Mouse (Mus musculus): ENCODE data around the gene Tap1.

Tap1 gene

DNA sequence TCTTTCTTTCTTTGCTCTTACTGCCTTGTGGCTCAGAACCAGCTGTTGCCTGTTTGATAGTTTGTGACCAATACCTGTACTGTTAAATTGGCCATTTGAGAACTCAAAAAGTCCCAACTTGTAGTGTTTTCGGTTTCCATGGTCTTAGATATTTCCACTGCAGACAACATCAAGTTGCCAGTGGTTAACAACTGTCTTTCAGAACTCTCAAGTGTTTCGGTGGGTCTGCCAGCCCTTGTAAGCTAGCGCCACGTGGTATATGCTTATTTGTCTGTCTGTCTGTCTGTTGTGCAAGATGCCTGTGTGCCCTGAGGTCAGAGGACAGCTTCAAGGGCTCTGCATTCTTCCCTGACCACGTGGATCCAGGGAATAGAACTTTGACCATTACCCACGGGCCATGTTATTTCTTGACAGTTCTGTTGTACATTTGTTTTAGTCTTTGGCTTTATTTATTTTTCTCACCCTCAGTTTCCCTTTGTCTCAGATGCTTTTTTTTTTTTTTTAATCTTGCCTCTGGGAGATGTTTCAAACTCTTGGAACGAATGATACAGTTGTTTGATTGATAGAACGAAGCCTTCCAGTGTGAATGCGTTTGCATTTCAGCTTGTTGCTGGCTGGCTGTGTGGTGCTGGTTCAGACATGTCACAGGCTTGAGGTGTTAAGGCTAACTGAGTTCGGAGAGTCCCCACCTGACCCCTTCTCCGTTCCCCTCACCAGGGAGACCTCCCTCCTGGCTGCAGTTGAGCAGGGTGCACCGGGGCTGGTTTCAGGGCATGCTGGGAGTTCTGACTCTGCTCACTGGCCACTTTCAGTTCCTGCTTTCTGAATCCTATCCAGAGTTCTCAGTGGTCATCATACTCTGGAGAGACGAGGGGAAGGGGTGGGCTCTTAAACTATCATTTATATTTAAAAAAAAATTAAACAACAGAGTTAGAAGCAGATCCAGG, 7.2 kb upstream of the Tap1 start:
- no peak for DNase-seq (ENCODE audit: low read depth)

DNA sequence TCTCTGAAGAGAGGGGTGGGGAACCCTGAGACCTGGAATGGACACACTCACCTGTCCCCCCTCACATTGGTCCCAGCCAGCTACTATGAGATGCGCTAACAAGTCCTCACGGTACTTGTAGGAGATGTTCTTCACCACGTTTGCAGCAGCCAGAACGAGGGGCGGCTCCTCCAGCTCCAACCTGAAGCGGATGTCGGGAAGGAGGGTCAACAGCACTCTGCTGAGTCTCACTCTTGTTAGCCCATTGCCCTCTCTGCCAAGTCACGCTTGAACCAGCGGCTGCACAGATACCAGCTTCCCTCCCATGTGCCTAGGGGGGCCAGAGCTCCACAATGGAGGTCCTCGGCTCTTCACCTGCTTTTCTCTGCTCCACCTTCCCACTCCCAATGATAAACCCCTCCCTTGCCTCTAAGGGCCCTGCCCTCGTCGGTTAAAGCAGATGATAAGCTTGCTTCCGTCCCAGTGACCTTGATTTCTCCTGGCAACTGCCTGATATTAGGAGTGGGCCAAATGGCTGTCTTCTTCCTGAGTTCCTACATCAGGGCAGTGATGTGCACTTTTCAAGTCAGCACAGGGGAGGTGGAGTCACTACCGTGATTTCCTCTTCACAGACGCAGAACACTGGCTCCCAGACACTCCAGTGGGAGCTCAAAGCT, 3.7 kb upstream of the Tap1 start:
- no peak for DNase-seq (ENCODE audit: low read depth)

DNA sequence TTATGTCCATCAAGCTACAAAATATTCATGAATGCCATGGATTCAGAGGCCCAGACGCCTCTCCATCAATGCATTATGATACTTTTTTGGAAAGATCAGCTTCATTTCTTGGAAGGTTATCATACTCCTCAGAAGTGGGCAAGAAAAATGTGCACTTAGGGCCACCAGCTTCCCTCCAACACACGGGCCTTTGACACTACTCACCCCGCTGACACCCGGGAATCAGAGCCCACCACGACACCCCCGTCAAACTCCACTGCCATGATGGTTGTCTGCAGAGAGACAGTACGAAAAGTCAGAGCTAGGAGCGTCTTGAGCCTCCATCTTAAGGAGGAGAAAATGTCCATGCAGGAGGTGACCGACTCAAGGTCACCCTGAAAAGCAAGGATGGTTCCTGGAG, 1.8 kb upstream of the Tap1 start:
- no peak for DNase-seq (ENCODE audit: low read depth)

DNA sequence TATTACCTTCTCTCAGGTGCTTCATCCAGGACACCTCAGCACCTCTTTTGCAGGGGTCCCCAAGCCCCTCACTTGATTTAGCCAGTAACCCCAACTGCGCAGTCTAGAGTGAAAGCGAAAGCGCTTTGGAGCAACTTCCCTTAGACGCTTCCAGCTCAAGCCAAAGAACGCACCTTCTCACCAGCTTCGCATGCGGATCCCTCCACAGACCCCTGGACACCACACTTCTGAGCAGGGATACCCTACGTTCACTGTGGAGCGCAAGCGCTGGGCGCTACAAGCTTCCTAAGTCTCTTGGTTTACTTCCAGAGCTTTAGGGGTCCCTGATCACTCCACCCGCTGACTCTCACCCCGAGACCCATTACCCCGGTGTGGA, 480 bp upstream of the Tap1 start:
- no peak for DNase-seq (ENCODE audit: low read depth)

DNA sequence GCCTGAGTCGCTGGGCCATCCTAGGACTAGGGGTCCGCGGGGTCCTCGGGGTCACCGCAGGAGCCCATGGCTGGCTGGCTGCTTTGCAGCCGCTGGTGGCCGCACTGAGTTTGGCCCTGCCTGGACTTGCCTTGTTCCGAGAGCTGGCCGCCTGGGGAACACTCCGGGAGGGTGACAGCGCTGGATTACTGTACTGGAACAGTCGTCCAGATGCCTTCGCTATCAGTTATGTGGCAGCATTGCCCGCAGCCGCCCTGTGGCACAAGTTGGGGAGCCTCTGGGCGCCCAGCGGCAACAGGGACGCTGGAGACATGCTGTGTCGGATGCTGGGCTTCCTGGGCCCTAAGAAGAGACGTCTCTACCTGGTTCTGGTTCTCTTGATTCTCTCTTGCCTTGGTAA, 657 bp downstream of the Tap1 start:
- peak; percentile 43 for DNase-seq (ENCODE audit: low read depth)

DNA sequence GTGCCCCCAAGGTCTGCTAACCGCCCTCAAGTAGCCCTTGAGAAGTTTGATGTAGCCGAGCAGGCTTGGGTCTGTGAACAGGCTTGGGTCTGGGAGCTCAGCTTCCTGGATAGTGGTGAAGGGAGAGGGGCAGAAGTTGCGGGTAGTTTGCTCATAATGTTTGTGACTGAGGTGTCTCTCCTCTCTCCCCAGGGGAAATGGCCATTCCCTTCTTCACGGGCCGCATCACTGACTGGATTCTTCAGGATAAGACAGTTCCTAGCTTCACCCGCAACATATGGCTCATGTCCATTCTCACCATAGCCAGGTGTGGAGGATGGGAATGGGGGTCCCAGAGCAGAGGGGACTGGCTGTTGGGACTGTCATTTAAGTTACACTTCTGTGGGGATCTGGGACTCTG, 1.6 kb downstream of the Tap1 start:
- no peak for DNase-seq (ENCODE audit: low read depth)

DNA sequence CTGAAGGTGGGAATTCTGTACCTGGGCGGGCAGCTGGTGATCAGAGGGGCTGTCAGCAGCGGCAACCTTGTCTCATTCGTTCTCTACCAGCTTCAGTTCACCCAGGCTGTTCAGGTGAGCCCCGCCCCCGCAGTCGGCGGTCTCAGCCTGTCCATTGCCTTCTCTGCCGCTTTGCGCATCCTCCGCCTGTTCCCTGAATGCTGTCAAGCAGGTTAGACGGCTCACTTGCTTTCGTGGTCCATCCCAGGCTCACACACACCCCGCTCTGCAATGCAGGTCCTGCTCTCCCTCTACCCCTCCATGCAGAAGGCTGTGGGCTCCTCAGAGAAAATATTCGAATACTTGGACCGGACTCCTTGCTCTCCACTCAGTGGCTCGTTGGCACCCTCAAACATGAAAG, 5.5 kb downstream of the Tap1 start:
- DNase-seq (ENCODE audit: low read depth) = no peak

DNA sequence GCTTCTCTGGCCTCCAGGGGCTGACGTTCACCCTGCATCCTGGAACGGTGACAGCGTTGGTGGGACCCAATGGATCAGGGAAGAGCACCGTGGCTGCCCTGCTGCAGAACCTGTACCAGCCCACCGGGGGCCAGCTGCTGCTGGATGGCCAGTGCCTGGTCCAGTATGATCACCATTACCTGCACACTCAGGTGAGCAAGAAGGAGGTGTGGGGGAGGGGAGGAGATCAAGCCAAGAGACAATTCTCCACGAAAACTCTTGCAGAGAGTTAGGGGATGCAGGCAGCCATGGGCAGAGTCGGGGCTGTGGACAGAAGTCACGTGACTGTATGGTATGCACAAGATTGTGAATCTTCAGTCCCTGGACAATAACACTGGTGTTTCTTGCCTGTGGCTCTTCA, 6.1 kb downstream of the Tap1 start:
- DNase-seq (ENCODE audit: low read depth) = no peak

DNA sequence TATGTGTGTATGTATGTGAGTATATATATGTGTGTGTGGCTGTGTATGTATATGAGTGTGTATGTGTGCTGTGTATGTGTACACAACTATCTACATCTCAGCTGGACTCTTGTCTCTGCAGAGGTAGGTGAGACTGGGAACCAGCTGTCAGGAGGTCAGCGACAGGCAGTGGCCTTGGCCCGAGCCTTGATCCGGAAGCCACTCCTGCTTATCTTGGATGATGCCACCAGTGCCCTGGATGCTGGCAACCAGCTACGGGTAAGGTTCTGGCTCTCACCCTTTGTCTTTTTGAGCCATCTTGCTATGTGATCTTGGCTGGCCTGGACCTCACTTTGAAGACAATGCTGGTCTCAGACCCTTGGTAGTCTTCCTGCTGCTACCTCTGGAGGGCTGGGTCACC, 7.4 kb downstream of the Tap1 start:
- DNase-seq (ENCODE audit: low read depth) = no peak

DNA sequence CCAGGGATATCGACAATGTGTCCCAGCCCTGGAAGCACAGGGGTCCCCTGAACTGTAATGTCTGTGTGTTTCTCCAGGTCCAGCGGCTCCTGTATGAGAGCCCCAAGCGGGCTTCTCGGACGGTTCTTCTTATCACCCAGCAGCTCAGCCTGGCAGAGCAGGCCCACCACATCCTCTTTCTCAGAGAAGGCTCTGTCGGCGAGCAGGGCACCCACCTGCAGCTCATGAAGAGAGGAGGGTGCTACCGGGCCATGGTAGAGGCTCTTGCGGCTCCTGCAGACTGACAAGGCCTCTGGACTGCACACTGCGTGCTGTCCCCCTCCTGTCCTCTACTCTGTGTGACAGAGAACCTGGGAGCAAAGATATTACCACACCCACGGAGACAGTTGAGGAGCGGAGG, 9.1 kb downstream of the Tap1 start:
- DNase-seq (ENCODE audit: low read depth) = no peak

DNA sequence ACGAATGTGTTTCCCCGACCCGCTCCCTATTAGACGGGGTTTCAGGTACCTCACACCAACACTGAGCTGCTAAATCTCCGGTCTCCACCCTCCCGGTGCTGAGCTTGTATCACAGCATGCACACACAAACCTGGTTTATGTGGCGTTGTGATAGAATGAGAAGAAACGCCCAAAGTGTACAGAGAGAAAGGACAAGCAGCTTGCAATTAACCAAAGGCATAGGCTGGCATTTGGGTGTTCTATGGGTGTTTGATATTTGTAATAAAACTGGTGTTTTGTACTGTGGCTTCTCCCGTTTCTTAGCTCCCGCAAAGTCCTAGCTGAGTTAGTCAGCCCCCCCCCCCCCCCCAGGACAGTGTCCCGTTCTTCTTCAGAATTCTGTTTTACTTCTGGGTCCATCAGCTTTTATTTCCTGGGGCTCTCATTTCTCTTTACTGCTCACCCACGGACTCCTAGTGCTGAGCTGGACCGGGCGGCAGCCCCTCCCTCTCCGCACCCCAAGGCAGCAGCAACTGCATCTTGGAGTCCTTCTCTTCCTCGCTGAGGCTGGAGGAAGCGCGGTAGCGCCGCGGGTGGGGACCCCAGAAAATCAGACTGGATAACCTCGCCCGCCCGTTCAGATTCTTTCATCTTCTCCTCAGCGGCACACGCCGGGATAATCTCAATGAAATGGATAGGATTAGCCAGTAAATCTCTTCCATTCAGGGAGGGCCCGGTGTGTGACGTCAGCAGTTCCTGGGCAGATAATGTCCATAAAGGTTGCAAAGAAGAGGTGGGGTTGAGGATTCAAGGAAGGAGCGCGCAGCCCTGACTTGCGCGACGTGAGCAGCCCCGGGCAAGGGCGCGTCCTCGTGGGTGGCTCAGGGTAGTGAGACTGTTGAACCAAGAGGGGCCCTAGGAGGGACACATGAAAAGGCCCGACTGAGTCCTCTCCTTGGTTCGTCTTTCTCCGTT, 9.9 kb downstream of the Tap1 start, which contains the start of gene Psmb8:
TSS of gene Psmb8 (plus strand) at position 781 of the 954 bp plus-strand sequence.
- peak; percentile 81 for DNase-seq (ENCODE audit: low read depth)

DNA sequence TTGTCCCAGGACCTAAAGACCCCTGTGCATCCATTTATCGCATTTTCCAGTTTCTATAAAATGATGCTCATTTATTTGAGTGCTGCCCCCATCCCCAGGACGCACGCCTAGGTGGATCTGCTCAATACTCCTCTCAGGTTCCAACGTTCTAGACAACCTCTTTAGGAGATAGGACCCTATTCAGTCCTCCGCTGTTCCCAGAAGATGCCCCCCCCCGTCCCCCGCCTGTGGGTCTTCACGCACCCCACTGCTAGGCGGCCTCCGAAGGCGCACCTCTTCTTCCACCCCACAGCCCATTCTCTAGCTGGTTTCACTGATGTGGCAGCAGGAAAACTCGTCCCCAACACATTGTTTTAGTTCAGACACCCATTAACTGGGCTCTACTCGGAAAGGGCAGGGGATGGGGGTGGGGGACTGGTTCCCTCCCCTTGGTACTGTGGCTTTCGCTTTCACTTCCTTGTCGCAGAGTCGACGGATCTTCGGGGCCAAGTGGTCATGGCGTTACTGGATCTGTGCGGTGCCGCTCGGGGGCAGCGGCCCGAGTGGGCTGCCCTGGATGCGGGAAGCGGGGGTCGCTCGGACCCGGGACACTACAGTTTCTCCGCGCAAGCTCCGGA, 10.7 kb downstream of the Tap1 start:
- DNase-seq (ENCODE audit: low read depth) = no peak

DNA sequence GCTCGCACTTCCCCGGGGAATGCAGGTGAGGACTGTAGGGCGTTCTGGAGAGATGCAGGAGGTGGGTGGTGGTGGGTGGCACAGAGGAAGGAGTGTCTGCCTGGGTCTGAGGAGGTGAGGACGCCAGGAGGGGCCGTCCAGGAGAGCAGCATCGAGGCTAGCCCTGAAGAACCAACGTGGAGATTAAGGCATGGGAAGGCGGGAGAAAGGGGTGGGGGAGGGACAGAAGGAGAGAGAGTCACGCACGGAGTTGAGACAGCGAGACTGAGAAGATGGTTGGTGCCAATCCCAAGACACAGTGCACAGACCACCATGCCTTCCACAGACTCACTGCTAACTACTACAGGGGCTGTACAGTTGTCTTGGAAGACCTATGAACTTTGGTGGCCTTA, 11.2 kb downstream of the Tap1 start:
- no peak for DNase-seq (ENCODE audit: low read depth)

DNA sequence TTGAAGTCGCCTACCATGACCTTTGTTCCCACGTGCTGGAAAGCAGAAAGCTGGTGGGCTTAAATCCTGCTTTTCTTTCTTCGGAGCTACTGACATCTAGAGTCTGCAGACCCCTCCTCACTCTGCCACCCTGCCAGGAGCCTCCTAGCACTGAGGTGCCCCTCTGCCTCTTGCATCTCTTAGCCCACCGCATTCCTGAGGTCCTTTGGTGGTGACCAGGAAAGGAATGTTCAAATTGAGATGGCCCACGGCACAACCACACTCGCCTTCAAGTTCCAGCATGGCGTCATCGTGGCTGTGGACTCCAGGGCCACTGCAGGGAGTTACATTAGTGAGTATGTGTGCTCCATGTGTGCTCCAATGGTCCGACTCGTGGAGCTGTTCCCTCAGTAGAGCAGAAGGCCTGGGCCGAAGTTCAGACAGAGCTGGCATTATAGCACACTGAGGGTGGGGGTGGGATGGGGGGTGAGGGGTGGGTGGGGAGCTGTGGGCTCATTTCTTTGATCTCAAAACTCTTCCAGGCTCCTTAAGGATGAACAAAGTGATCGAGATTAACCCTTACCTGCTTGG, 11.8 kb downstream of the Tap1 start:
- DNase-seq (ENCODE audit: low read depth) = no peak

DNA sequence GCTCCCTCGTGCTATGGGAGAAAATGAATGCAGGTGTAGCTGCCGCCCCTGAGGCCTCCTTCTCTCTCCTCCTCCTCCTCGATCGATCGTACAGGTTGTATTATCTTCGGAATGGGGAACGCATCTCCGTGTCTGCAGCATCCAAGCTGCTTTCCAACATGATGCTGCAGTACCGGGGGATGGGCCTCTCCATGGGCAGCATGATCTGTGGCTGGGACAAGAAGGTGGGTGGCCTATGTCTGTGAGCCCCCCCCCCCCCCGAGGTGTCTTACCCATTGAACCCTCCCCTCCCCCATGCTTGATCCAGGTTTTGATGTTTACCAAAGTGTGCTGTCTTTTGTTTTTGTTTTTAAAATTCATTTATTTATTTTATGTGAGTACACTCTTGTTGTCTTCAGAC, 12.7 kb downstream of the Tap1 start:
- no peak for DNase-seq (ENCODE audit: low read depth)

DNA sequence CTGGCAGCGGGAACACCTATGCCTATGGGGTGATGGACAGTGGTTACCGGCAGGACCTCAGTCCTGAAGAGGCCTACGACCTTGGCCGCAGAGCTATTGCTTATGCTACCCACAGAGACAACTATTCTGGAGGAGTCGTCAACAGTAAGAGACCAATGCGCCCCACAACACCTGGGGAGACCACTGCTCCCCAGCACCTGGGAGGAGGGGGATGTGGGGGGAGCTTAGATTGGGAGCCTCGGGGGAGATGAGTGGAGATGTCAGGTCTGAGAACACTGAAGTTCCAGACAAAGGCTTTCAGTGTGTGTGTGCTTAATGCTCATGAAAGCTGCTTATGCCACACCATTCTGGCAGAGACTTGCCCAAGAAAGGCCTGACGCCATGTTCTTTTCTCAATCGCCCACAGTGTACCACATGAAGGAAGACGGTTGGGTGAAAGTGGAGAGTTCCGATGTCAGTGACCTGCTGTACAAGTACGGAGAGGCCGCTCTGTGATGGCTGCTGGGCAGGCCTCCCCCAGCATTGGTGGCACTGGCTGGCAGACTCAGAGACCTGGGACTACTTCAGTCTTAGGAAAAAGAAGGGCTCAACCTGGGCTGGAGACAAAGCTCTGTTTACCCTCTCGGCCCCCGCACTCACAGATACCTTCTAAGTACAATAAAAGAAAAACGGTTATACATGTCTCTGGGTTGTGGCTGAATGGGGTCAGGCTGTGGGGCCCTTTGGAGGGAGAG, 13.6 kb downstream of the Tap1 start:
- no peak for DNase-seq (ENCODE audit: low read depth)

DNA sequence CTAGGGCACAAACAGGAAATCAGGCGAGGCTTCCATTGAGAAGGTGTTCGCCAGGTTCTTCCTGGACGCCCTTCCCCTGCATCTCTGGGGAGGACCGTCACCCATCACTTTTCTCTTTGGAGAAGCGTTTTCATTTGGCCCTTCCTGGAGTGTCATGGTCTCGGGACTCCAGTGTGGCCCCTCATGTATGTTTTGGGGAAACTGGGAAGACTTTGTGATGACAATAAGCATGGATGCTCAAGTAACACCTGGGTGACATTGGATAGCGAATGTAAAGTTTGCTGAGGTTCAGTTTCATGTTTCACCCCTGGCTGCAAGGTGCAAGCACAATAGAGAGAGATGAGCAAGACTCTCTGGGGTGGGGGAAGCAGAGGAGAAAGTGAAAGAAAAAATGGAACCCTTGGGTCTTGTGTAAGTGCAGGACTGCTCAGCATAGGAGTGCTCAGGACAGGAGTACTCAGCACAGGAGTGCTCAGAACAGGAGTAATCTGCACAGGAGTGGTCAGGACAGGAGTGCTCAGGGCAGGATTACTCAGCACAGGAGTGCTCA, 14.2 kb downstream of the Tap1 start:
- no peak for DNase-seq (ENCODE audit: low read depth)

DNA sequence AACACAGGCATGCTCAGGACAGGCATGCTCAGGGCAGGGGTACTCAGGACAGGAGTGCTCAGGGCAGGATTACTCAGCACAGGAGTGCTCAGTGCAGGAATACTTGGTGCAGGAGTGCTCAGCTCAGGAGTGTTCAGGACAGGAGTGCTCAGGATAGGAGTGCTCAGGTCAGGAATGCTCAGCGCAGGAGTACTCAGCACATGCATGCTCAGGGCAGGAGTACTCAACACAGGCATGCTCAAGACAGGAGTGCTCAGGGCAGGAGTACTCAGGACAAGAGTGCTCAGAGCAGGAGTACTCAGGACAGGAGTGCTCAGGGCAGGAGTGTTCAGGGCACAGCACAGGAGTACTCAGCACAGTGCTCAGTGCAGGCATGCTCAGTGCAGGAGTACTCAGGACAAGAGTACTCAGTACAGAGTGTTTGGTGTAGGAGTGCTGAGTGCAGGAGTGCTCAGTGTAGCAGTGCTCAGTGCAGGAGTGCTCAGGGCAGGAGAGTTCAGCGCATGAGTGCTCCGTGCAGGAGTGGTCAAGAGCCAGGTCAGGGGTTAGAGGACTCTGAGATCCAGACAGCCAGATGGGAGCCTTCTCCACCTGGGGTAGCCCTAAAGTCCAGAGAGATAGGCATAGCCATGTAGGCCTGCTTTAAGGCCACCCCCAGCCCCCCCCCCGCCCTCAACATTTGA, 15.5 kb downstream of the Tap1 start:
- DNase-seq (ENCODE audit: low read depth) = no peak

DNA sequence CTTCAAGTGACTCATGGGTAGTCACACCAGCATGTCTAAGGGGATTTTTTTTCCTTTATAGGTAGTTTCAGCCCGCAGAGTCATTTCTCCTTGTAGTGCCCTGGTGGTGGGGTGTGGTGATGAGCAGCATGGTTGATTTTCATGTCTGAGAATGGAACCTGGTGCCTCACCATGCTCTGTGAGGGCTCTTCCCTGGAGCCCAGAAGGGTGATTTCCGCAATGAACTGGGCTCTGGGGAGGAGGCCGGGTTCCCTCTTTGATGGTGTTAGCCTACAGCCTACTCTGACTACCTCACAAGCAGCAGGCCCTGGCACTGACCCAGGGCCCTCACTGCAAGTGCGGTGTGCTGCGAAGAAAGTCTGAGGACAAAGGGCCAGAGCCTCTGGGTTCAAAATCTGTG, 16.1 kb downstream of the Tap1 start, which contains the start of gene Tap2:
TSS of gene Tap2 (plus strand) at position 84 of the 400 bp plus-strand sequence.
- DNase-seq (ENCODE audit: low read depth) = peak; percentile 25

All from NIH3T3 (cell line).